Mouse (Mus musculus): ENCODE results near the gene Ccdc105. TPM values are rescaled to one million over a fixed set of nuclear protein-coding genes. Genes with fewer than 3 reads are reported as not detected.

Ccdc105 gene
- polyA plus RNA-seq, 1 experiment from 2014 or later = not detected

GRCm38 (mm10) chr10:78747035-78747721 is 5.7 kb downstream of the Ccdc105 start:
- WGBS = 2% methylated on average over 27 of the region's 27 CpGs
- peak; percentile 38 for ATAC-seq (replicated peaks; ENCODE audit: insufficient number of reproducible peaks, insufficient read depth, low FRiP score, low read depth)
- Histone ChIP-seq H3K4me1 (replicated peaks) (peaks cover 12% of the 10 kb centered on the region), H3K4me3 (peak overlapping the region; percentile 38), H3K9me3 (replicated peaks) (no peaks in the 10 kb centered on the region), H3K27me3 (peaks cover 35% of the 10 kb centered on the region), H3K4me2 (peak overlapping the region; percentile 63), H3K27ac (no peak overlapping the region), H3K36me3 (no peaks in the 10 kb centered on the region), H3K9ac (no peak overlapping the region)

- Histone ChIP-seq H3K9ac (no peak overlapping the region), H3K27ac (no peak overlapping the region), H3K9me3 (replicated peaks) (no peaks in the 10 kb centered on the region), H3K4me1 (replicated peaks) (peaks cover 7% of the 10 kb centered on the region), H3K4me3 (no peak overlapping the region), H3K36me3 (no peaks in the 10 kb centered on the region), H3K4me2 (no peak overlapping the region), H3K27me3 (peaks cover 24% of the 10 kb centered on the region)
- ATAC-seq (replicated peaks; ENCODE audit: insufficient number of reproducible peaks, insufficient read depth, low FRiP score, low read depth) = no peak
- 53% methylated on average over 4 of the region's 4 CpGs for WGBS
These were observed 7.2 kb downstream of the Ccdc105 start for GRCm38 (mm10) chr10:78745453-78746232.

GRCm38 (mm10) chr10:78743721-78744120 is 9.1 kb downstream of the Ccdc105 start:
- H3K9ac ChIP-seq = no peak overlapping the region
- H3K27me3 ChIP-seq = peaks cover 18% of the 10 kb centered on the region; the same call in 1 of the 2 replicates
- no peak for ATAC-seq (replicated peaks; ENCODE audit: insufficient number of reproducible peaks, insufficient read depth, low FRiP score, low read depth)
- no peaks in the 10 kb centered on the region for H3K36me3 ChIP-seq
- H3K27ac ChIP-seq = no peak overlapping the region
- no peak overlapping the region for H3K4me3 ChIP-seq
- H3K9me3 ChIP-seq (replicated peaks) = no peaks in the 10 kb centered on the region
- no peak overlapping the region for H3K4me2 ChIP-seq
- H3K4me1 ChIP-seq (replicated peaks) = peaks cover 7% of the 10 kb centered on the region

- no peaks in the 10 kb centered on the region for H3K27me3 ChIP-seq
- no peak overlapping the region for H3K4me2 ChIP-seq
- H3K4me1 ChIP-seq (replicated peaks) = no peaks in the 10 kb centered on the region
- ATAC-seq (replicated peaks; ENCODE audit: insufficient number of reproducible peaks, insufficient read depth, low FRiP score, low read depth) = no peak
- no peaks in the 10 kb centered on the region for H3K9me3 ChIP-seq (replicated peaks)
- H3K36me3 ChIP-seq = no peaks in the 10 kb centered on the region
- H3K4me3 ChIP-seq = no peak overlapping the region
- 59% methylated on average over 4 of the region's 4 CpGs for WGBS
- no peak overlapping the region for H3K27ac ChIP-seq
- no peak overlapping the region for H3K9ac ChIP-seq
These were observed 13.0 kb downstream of the Ccdc105 start for GRCm38 (mm10) chr10:78739821-78740220.

- no peak overlapping the region for H3K27ac ChIP-seq
- H3K9ac ChIP-seq = no peak overlapping the region
- no peaks in the 10 kb centered on the region for H3K9me3 ChIP-seq (replicated peaks)
- H3K27me3 ChIP-seq = no peaks in the 10 kb centered on the region
- no peak for ATAC-seq (replicated peaks; ENCODE audit: insufficient number of reproducible peaks, insufficient read depth, low FRiP score, low read depth)
- no peak overlapping the region for H3K4me3 ChIP-seq
- no peaks in the 10 kb centered on the region for H3K4me1 ChIP-seq (replicated peaks)
- no peak overlapping the region for H3K4me2 ChIP-seq
- WGBS = 76% methylated on average over 5 of the region's 5 CpGs
- no peaks in the 10 kb centered on the region for H3K36me3 ChIP-seq
These were observed 25.0 kb downstream of the Ccdc105 start for GRCm38 (mm10) chr10:78727876-78728275.

- Histone ChIP-seq H3K9me3 (replicated peaks) (no peaks in the 10 kb centered on the region), H3K27me3 (no peaks in the 10 kb centered on the region), H3K4me2 (no peak overlapping the region), H3K4me3 (no peak overlapping the region), H3K9ac (no peak overlapping the region), H3K36me3 (no peaks in the 10 kb centered on the region), H3K4me1 (replicated peaks) (no peaks in the 10 kb centered on the region), H3K27ac (no peak overlapping the region)
- ATAC-seq (replicated peaks; ENCODE audit: insufficient number of reproducible peaks, insufficient read depth, low FRiP score, low read depth) = no peak
- 33% methylated on average over 3 of the region's 3 CpGs for WGBS
These were observed 25.8 kb downstream of the Ccdc105 start for GRCm38 (mm10) chr10:78727035-78727434.

- ATAC-seq (replicated peaks; ENCODE audit: insufficient number of reproducible peaks, insufficient read depth, low FRiP score, low read depth) = no peak
- H3K9ac ChIP-seq = no peak overlapping the region
- no peak overlapping the region for H3K4me3 ChIP-seq
- H3K36me3 ChIP-seq = no peaks in the 10 kb centered on the region
- H3K27me3 ChIP-seq = no peaks in the 10 kb centered on the region
- no peak overlapping the region for H3K27ac ChIP-seq
- no peaks in the 10 kb centered on the region for H3K4me1 ChIP-seq (replicated peaks)
- H3K9me3 ChIP-seq (replicated peaks) = no peaks in the 10 kb centered on the region
- WGBS = 40% methylated on average over 2 of the region's 2 CpGs
- H3K4me2 ChIP-seq = no peak overlapping the region
These were observed 29.4 kb downstream of the Ccdc105 start for GRCm38 (mm10) chr10:78723416-78723815.

- WGBS = 55% methylated on average over 2 of the region's 2 CpGs
- H3K9ac ChIP-seq = no peak overlapping the region
- H3K27me3 ChIP-seq = no peaks in the 10 kb centered on the region
- H3K4me2 ChIP-seq = no peak overlapping the region
- no peaks in the 10 kb centered on the region for H3K9me3 ChIP-seq (replicated peaks)
- H3K4me3 ChIP-seq = no peak overlapping the region
- H3K27ac ChIP-seq = no peak overlapping the region
- H3K36me3 ChIP-seq = no peaks in the 10 kb centered on the region
- no peak for ATAC-seq (replicated peaks; ENCODE audit: insufficient number of reproducible peaks, insufficient read depth, low FRiP score, low read depth)
- no peaks in the 10 kb centered on the region for H3K4me1 ChIP-seq (replicated peaks)
These were observed 30.2 kb downstream of the Ccdc105 start for GRCm38 (mm10) chr10:78722654-78723053.

- H3K9ac ChIP-seq = no peak overlapping the region
- 63% methylated on average over 5 of the region's 5 CpGs for WGBS
These were observed 30.8 kb downstream of the Ccdc105 start for GRCm38 (mm10) chr10:78722036-78722435.

GRCm38 (mm10) chr10:78718056-78718455 is 34.8 kb downstream of the Ccdc105 start, which contains the start of gene Casp14:
Casp14 (minus strand) TSS chr10:78718294.
- Histone ChIP-seq H3K4me1 (replicated peaks) (no peaks in the 10 kb centered on the region), H3K27ac (no peak within 1 kb of the TSS), H3K4me2 (no peak within 1 kb of the TSS), H3K4me3 (no peak within 1 kb of the TSS), H3K27me3 (no peaks in the 10 kb centered on the region), H3K9me3 (replicated peaks) (no peaks in the 10 kb centered on the region), H3K9ac (no peak within 1 kb of the TSS), H3K36me3 (no peaks in the 10 kb centered on the region)
- no peak for ATAC-seq (replicated peaks; ENCODE audit: insufficient number of reproducible peaks, insufficient read depth, low FRiP score, low read depth)
- 46% methylated on average over 10 of the region's 11 CpGs for WGBS

More at GRCm38 (mm10) chr10:78722036-78722435, 30.8 kb downstream of the Ccdc105 start:
- H3K4me1 ChIP-seq (replicated peaks) = no peaks in the 10 kb centered on the region
- H3K27me3 ChIP-seq = no peaks in the 10 kb centered on the region
- H3K4me3 ChIP-seq = no peak overlapping the region
- no peak overlapping the region for H3K27ac ChIP-seq
- H3K36me3 ChIP-seq = no peaks in the 10 kb centered on the region
- ATAC-seq (replicated peaks; ENCODE audit: insufficient number of reproducible peaks, insufficient read depth, low FRiP score, low read depth) = no peak
- H3K4me2 ChIP-seq = no peak overlapping the region
- H3K9me3 ChIP-seq (replicated peaks) = no peaks in the 10 kb centered on the region

- H3K9me3 ChIP-seq (replicated peaks) = no peaks in the 10 kb centered on the region
- H3K4me1 ChIP-seq (replicated peaks) = no peaks in the 10 kb centered on the region
- no peak overlapping the region for H3K4me3 ChIP-seq
- H3K27ac ChIP-seq = no peak overlapping the region
- no peaks in the 10 kb centered on the region for H3K36me3 ChIP-seq
- no peak for ATAC-seq (replicated peaks; ENCODE audit: insufficient number of reproducible peaks, insufficient read depth, low FRiP score, low read depth)
- H3K27me3 ChIP-seq = no peaks in the 10 kb centered on the region
- no peak overlapping the region for H3K4me2 ChIP-seq
- H3K9ac ChIP-seq = no peak overlapping the region
These were observed 36.6 kb downstream of the Ccdc105 start for GRCm38 (mm10) chr10:78716231-78716630.

GRCm38 (mm10) chr10:78715156-78715555 is 37.7 kb downstream of the Ccdc105 start:
- Histone ChIP-seq H3K4me3 (no peak overlapping the region), H3K27me3 (no peaks in the 10 kb centered on the region), H3K9me3 (replicated peaks) (no peaks in the 10 kb centered on the region), H3K4me2 (no peak overlapping the region), H3K9ac (no peak overlapping the region), H3K36me3 (no peaks in the 10 kb centered on the region), H3K4me1 (replicated peaks) (no peaks in the 10 kb centered on the region), H3K27ac (no peak overlapping the region)
- 85% methylated on average over 7 of the region's 7 CpGs for WGBS
- no peak for ATAC-seq (replicated peaks; ENCODE audit: insufficient number of reproducible peaks, insufficient read depth, low FRiP score, low read depth)

All from heart, embryonic 15.5 days (tissue).